Mouse (Mus musculus) G1E (cell line): ENCODE data around the gene Mex3a. TPM values are rescaled to one million over a fixed set of nuclear protein-coding genes. Genes with fewer than 3 reads are reported as not detected.

Source experiments
- ATAC-seq: 2 replicates; pipeline ENCODE4 v1.8.0; 2016; ENCODE audit warnings: mild to moderate bottlenecking; ENCODE audit not compliant: insufficient number of reproducible peaks, poor library complexity, low FRiP score, severe bottlenecking; ENCODE audit errors: extremely low read depth
- DNase-seq: peaks from one replicate; pipeline ENCODE4 v3.0.0; 2012; ENCODE audit warnings: low spot score
- H3K27me3 ChIP-seq: 2 replicates; pipeline ENCODE4 v1.6.1; 2012; ENCODE audit warnings: mild to moderate bottlenecking, low read length, inconsistent platforms; ENCODE audit not compliant: insufficient read depth
- H3K36me3 ChIP-seq: replicated peaks from 2 replicates; pipeline ENCODE3; 2012; ENCODE audit warnings: mild to moderate bottlenecking, inconsistent platforms
- H3K4me1 ChIP-seq: 2 replicates; pipeline ENCODE4 v1.6.1; 2012; ENCODE audit warnings: low read depth, low read length, inconsistent platforms, mixed read lengths; ENCODE audit not compliant: insufficient read depth
- H3K4me3 ChIP-seq: 2 replicates; pipeline ENCODE4 v1.5.1; 2012; ENCODE audit warnings: low read depth, mild to moderate bottlenecking, inconsistent platforms, low read length, moderate library complexity, mixed read lengths
- H3K9me3 ChIP-seq: replicated peaks from 2 replicates; pipeline ENCODE4 v1.6.1; 2012; ENCODE audit warnings: inconsistent platforms
- CTCF ChIP-seq: IDR thresholded peaks from 2 replicates; pipeline ENCODE4 v1.5.1; 2012; ENCODE audit warnings: low read depth, low read length, inconsistent platforms, mixed read lengths
- GATA1 ChIP-seq: IDR thresholded peaks from 2 replicates; pipeline ENCODE4 v1.6.1; 2012; ENCODE audit warnings: borderline replicate concordance, low read length, inconsistent platforms, mixed read lengths
- GATA2 ChIP-seq: IDR thresholded peaks from 2 replicates; pipeline ENCODE4 v1.6.1; 2012; ENCODE audit warnings: low read depth, low read length, inconsistent platforms, borderline replicate concordance
- POLR2AphosphoS5 ChIP-seq: IDR thresholded peaks from 2 replicates; pipeline ENCODE4 v1.6.1; 2012; ENCODE audit warnings: low read depth, low read length, inconsistent platforms; ENCODE audit not compliant: insufficient replicate concordance
- TAL1 ChIP-seq: conservative IDR thresholded peaks from 2 replicates; pipeline ENCODE4 v1.6.1; 2012; ENCODE audit warnings: low read depth, low read length, inconsistent platforms, mixed read lengths
- polyA plus RNA-seq: library from polyadenylated mRNA; stranded (reverse); fragments of >175 nt; gene quantifications from 2 replicates; pipeline ENCODE4 v1.2.3, GENCODE M21; 2012
- total RNA-seq, 2 experiments: library from RNA; stranded (forward) in 1 of 2; stranded (reverse) in 1 of 2; fragments of 200-1000 nt in 1 of 2; fragments of >200 nt in 1 of 2; fragmentation: Nextera tagmentation in 1 of 2; gene quantifications; 2 replicates each; pipeline ENCODE4 v1.2.3; 2014 to 2017

Gene Mex3a
- total and polyA plus RNA-seq, 3 experiments: 2.0 to 9.6 (median 6.2) TPM

- Histone ChIP-seq H3K4me3 (peak overlapping the region; percentile 70; the same call in 1 of the 2 replicates), H3K27me3 (no peaks in the 10 kb centered on the region), H3K4me1 (peaks cover 97% of the 10 kb centered on the region), H3K9me3 (no peaks in the 10 kb centered on the region), H3K36me3 (peaks cover 7% of the 10 kb centered on the region)
- TF ChIP-seq CTCF: no peak
- no peak for TF ChIP-seq TAL1
- no peak for TF ChIP-seq GATA1
- TF ChIP-seq GATA2: no peak
- no peak for TF ChIP-seq POLR2AphosphoS5
- DNase-seq (no peak), ATAC-seq (no peak)
Observed at GRCm38 (mm10) chr3:88510421-88511289, 21.5 kb upstream of the Mex3a start.

DNA sequence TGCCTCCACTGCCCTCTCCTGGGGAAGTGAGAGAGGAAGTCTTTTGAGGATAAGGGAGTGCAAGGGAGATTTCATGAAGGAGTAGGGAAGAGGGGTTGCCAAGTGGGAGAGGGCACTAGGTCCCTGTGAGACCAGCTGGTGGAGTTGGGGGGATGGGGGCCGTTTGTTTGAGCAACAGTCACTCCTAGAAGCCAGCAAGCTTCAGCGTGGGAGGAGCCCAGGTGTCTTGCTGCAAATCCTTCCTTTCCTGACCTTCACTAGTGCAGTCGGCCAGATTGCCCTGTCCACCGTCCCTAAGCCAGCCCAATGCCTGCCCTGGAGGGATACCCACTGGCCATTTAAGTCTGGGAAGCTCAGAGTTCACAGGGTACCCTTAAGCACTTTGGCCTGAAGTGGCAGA lies 20.6 kb upstream of the Mex3a start:
- no peak for TF ChIP-seq TAL1
- TF ChIP-seq POLR2AphosphoS5: no peak
- TF ChIP-seq GATA2: no peak
- no peak for TF ChIP-seq CTCF
- H3K9me3 ChIP-seq: no peaks in the 10 kb centered on the region
- H3K36me3 ChIP-seq: peaks cover 7% of the 10 kb centered on the region
- peak overlapping the region; percentile 22; the same call in 1 of the 2 replicates for H3K4me3 ChIP-seq
- H3K27me3 ChIP-seq: no peaks in the 10 kb centered on the region
- H3K4me1 ChIP-seq: peaks cover 94% of the 10 kb centered on the region
- ATAC-seq (no peak), DNase-seq (no peak)

DNA sequence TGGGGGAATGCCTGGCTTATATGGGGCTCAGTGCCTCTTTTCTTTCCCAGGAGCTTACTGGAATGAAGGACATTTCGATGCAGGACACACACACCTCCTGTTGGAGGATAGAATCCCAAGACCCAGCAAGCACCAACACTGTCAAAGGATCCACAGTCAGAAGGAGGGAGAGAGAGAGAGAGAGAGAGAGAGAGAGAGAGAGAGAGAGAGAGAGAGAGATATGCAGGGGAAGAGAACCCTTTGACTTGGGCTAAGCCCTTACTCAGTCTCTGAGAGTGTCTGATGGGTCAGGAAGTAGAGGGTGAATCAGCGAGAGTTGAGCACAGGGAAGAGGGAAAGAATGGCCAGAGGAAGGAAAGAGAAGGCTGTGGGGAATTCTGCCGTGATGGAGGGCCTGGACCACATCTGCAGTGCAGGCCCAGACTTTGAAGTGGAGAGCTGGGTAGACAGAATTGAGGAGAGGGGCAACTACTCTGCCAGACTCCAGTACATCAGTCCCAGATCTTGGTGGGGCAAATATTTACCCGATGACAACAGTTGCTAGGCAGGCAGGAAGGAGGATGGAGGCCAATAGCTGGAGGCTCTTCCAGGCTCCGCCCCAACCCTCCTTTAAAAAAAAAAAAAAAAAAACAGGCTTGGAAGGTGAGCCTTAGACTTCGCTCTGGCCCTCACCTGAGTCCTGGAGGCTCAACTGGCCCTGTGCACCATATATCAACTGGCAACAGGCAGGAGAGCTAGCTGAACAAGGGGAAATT lies 19.9 kb upstream of the Mex3a start:
- no peak overlapping the region; the same call in 1 of the 2 replicates for H3K4me3 ChIP-seq
- peaks cover 4% of the 10 kb centered on the region for H3K36me3 ChIP-seq
- H3K9me3 ChIP-seq: no peaks in the 10 kb centered on the region
- no peak for ATAC-seq
- DNase-seq: no peak
- TF ChIP-seq POLR2AphosphoS5: no peak
- no peak for TF ChIP-seq GATA2
- no peak for TF ChIP-seq GATA1
- no peak for TF ChIP-seq CTCF
- TF ChIP-seq TAL1: no peak
- H3K27me3 ChIP-seq: no peaks in the 10 kb centered on the region
- H3K4me1 ChIP-seq: peaks cover 87% of the 10 kb centered on the region

GRCm38 (mm10) chr3:88512896-88513545 lies 19.2 kb upstream of the Mex3a start:
- DNase-seq (no peak), ATAC-seq (no peak)
- TF ChIP-seq GATA2: no peak
- TF ChIP-seq TAL1: no peak
- no peak for TF ChIP-seq POLR2AphosphoS5
- no peak for TF ChIP-seq CTCF
- no peak for TF ChIP-seq GATA1
- peaks cover 81% of the 10 kb centered on the region for H3K4me1 ChIP-seq
- H3K27me3 ChIP-seq: no peaks in the 10 kb centered on the region; the same call in 1 of the 2 replicates
- H3K9me3 ChIP-seq: no peaks in the 10 kb centered on the region
- peaks cover 2% of the 10 kb centered on the region for H3K36me3 ChIP-seq
- H3K4me3 ChIP-seq: peak overlapping the region; percentile 31; the same call in 1 of the 2 replicates

DNA sequence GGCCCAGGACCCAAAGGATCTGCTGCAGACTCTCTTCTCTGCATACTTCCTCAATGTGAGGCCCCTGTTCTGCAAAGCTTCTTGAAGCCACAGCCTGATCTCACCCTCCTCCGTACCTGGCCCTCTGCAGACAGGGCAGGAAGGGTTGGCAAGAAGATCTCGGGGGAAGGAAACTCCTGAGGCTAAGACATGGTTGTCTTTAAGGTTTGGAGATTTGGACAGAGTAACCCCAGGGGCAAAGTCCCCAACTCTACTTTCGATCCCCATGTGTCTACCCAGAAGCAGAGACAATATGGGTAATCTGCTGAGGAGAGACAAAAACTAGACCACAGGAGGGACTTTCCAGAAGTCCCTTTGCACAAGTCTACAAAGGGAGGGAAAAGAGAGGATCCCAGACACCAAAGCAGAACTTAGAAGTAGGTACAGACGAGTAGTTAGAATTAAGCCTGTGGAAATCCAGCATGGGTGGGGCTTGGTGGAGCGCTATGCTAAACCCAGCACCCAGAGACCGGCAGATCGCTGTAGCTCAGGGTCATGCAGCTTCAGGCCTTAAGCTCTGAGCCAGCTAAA lies 18.6 kb upstream of the Mex3a start:
- no peak for DNase-seq
- no peaks in the 10 kb centered on the region for H3K9me3 ChIP-seq
- no peaks in the 10 kb centered on the region for H3K36me3 ChIP-seq
- H3K27me3 ChIP-seq: no peaks in the 10 kb centered on the region; the same call in 1 of the 2 replicates
- peak overlapping the region; percentile 31; the same call in 1 of the 2 replicates for H3K4me3 ChIP-seq
- no peak for ATAC-seq
- H3K4me1 ChIP-seq: peaks cover 75% of the 10 kb centered on the region
- TF ChIP-seq CTCF (no peak), POLR2AphosphoS5 (no peak), GATA2 (no peak), TAL1 (no peak), GATA1 (no peak)
